Mouse (Mus musculus) stomach, postnatal 0 days (tissue): Measurements from ENCODE around the gene 1810030O07Rik.

Experiments
- CTCF ChIP-seq: IDR thresholded peaks from 2 replicates; pipeline ENCODE4 v1.5.1; 2016; ENCODE audit warnings: antibody characterized with exemption, low read depth, mild to moderate bottlenecking, moderate library complexity
- EP300 ChIP-seq: optimal IDR thresholded peaks from 2 replicates; pipeline ENCODE3; 2016; ENCODE audit warnings: antibody characterized with exemption

GRCm38 (mm10) chrX:12611211-12611610 is 62.3 kb downstream of the 1810030O07Rik start:
- TF ChIP-seq CTCF (no peak), EP300 (no peak)
